8 mouse cellular contexts compared by ENCODE assay signal in genomic region chr19:40754311-40754710, GRCm38 (mm10). TPM values are rescaled to one million over a fixed set of nuclear protein-coding genes. Genes with fewer than 3 reads are reported as not detected.
DNase-seq lines count a peak whose midpoint lies in the region; ATAC-seq lines count a peak whose summit lies in the region.

No protein-coding gene starts in this region.

- H3K9ac ChIP-seq in midbrain, embryonic 14.5 days (replicated peaks; ENCODE audit: low read length): no peak overlapping the region
- H3K9ac ChIP-seq in midbrain, embryonic 16.5 days (ENCODE audit: low read depth, low read length): no peak overlapping the region

- H3K4me2 ChIP-seq in midbrain, embryonic 14.5 days (ENCODE audit: low read length): no peak overlapping the region
- no peak overlapping the region for H3K4me2 ChIP-seq in midbrain, embryonic 16.5 days (ENCODE audit: low read length)

- no peaks in the 10 kb centered on the region for H3K9me3 ChIP-seq in midbrain, embryonic 14.5 days (ENCODE audit: control insufficient read depth, low read length)
- no peaks in the 10 kb centered on the region for H3K9me3 ChIP-seq in midbrain, embryonic 16.5 days (replicated peaks; ENCODE audit: control insufficient read depth, low read length, poor library complexity, severe bottlenecking)

- H3K27ac ChIP-seq in midbrain, embryonic 14.5 days (replicated peaks; ENCODE audit: low read depth, low read length): no peak overlapping the region
- H3K27ac ChIP-seq in midbrain, embryonic 16.5 days (ENCODE audit: low read length): no peak overlapping the region

- intact Hi-C loops in left cerebral cortex, postnatal 10 days (cut with DNase I): no loop called here

- H3K36me3 ChIP-seq in midbrain, embryonic 14.5 days (ENCODE audit: control insufficient read depth, insufficient read depth, low read length): no peaks in the 10 kb centered on the region
- no peaks in the 10 kb centered on the region for H3K36me3 ChIP-seq in midbrain, embryonic 16.5 days (ENCODE audit: control insufficient read depth, insufficient read depth, low read length)

- WGBS in midbrain, embryonic 14.5 days: 72% methylated on average over 2 of the region's 2 CpGs
- 70% methylated on average over 2 of the region's 2 CpGs for WGBS in midbrain, embryonic 16.5 days

- H3K4me3 ChIP-seq in midbrain, embryonic 14.5 days (replicated peaks; ENCODE audit: low read depth, low read length): no peak overlapping the region
- H3K4me3 ChIP-seq in midbrain, embryonic 16.5 days (ENCODE audit: low read depth, low read length): no peak overlapping the region

- H3K27me3 ChIP-seq in midbrain, embryonic 14.5 days (ENCODE audit: control insufficient read depth, insufficient read depth, low read length): no peaks in the 10 kb centered on the region
- no peaks in the 10 kb centered on the region for H3K27me3 ChIP-seq in midbrain, embryonic 16.5 days (ENCODE audit: control insufficient read depth, insufficient read depth, low read depth, low read length)

- DNase-seq in cerebellum, postnatal 14 days: peak; percentile 29 to 66
- DNase-seq in midbrain, embryonic 14.5 days: peak; percentile 61
- DNase-seq in lung, adult 18-20 months: peak; percentile 63 to 64
- DNase-seq in spleen, postnatal 4 days (ENCODE audit: low spot score in 2 of 2): peak; percentile 78 to 91
- no peak for DNase-seq in left cerebral cortex, postnatal 10 days (ENCODE audit: extremely low spot score in 1 of 2, low spot score in 2 of 2)

- ATAC-seq in cerebellum, adult (ENCODE audit: insufficient number of reproducible peaks, low FRiP score, low TSS enrichment): no peak
- no peak for ATAC-seq in midbrain, embryonic 14.5 days (ENCODE audit: low FRiP score, low TSS enrichment)
- no peak for ATAC-seq in midbrain, embryonic 16.5 days
- ATAC-seq in common myeloid progenitor, adult 5-6 weeks (replicated peaks; ENCODE audit: low read depth, poor library complexity, severe bottlenecking): peak; percentile 86

- H3K4me1 ChIP-seq in midbrain, embryonic 14.5 days (ENCODE audit: control insufficient read depth, insufficient read depth, low read length): no peaks in the 10 kb centered on the region
- H3K4me1 ChIP-seq in midbrain, embryonic 16.5 days (ENCODE audit: control insufficient read depth, insufficient read depth, low read length): no peaks in the 10 kb centered on the region

RNA-seq across cellular contexts. Expression of gene Cc2d2b, which starts 5.8 kb away (rescaled TPM):
- 0.26 and 0.32 TPM in 2 replicates for polyA plus RNA-seq in midbrain, embryonic 14.5 days (2014; fragmentation: Nextera tagmentation; extraction: Ambion mirVana)
- 0.19 and 0.42 TPM in 2 replicates for polyA plus RNA-seq in midbrain, embryonic 16.5 days (2015; fragmentation: Nextera tagmentation; extraction: Ambion mirVana)
- 1.5 and 8.6 TPM in 2 replicates for total RNA-seq in common myeloid progenitor, adult 5-6 weeks (2017)
- total RNA-seq in left cerebral cortex, postnatal 10 days (2021): 1 to 10 TPM in 1 of 2 experiments, under 1 TPM in 1; 0.43 to 1.4 TPM

Comparison
In these comparisons a context has a peak if more than half of its experiments do, and no peak if none do; other contexts are left out.
1. DNase-seq: peak in cerebellum, postnatal 14 days (2 of 2), midbrain, embryonic 14.5 days (single experiment), lung, adult 18-20 months (2 of 2) and spleen, postnatal 4 days (2 of 2); none in left cerebral cortex, postnatal 10 days (0 of 2).